Mouse (Mus musculus) cerebellum, postnatal 10 days (tissue): Measurements from ENCODE around the gene Hsf2bp.

ENCODE experiments used
- DNase-seq, 2 experiments: peaks; one replicate each; pipeline ENCODE4 v3.0.0; 2021; ENCODE audit warnings: mixed read lengths in 2 of 2

Gene Hsf2bp

GRCm38 (mm10) chr17:31935841-31936240 is 100.3 kb downstream of the Hsf2bp start:
- DNase-seq, result no peak

GRCm38 (mm10) chr17:31935091-31935830 is 100.9 kb downstream of the Hsf2bp start:
- DNase-seq, result no peak

GRCm38 (mm10) chr17:31933956-31934355 is 102.2 kb downstream of the Hsf2bp start:
- no peak for DNase-seq

- DNase-seq, result no peak
Measured at GRCm38 (mm10) chr17:31931499-31931898, 104.7 kb downstream of the Hsf2bp start.

- no peak for DNase-seq
Measured at GRCm38 (mm10) chr17:31929844-31930715, 106.1 kb downstream of the Hsf2bp start.

GRCm38 (mm10) chr17:31929032-31929431 is 107.1 kb downstream of the Hsf2bp start:
- DNase-seq, result no peak

GRCm38 (mm10) chr17:31927895-31928626 is 108.1 kb downstream of the Hsf2bp start:
- no peak for DNase-seq

GRCm38 (mm10) chr17:31924229-31924628 is 111.9 kb downstream of the Hsf2bp start:
- no peak for DNase-seq

- DNase-seq, result no peak
Measured at GRCm38 (mm10) chr17:31923310-31923970, 112.7 kb downstream of the Hsf2bp start.

GRCm38 (mm10) chr17:31920589-31921190 is 115.5 kb downstream of the Hsf2bp start:
- peak; percentile 45 to 49 for DNase-seq

GRCm38 (mm10) chr17:31919599-31919998 is 116.5 kb downstream of the Hsf2bp start:
- DNase-seq, result no peak

GRCm38 (mm10) chr17:31918374-31918773 is 117.8 kb downstream of the Hsf2bp start:
- no peak for DNase-seq

- peak in 1 of 2 experiments; percentile 51 for DNase-seq
Measured at GRCm38 (mm10) chr17:31916461-31916775, 119.7 kb downstream of the Hsf2bp start.

- no peak for DNase-seq
Measured at GRCm38 (mm10) chr17:31915756-31916460, 120.2 kb downstream of the Hsf2bp start.

- DNase-seq, result no peak
Measured at GRCm38 (mm10) chr17:31914323-31914722, 121.8 kb downstream of the Hsf2bp start.

- peak; percentile 53 to 56 for DNase-seq
Measured at GRCm38 (mm10) chr17:31912881-31913662, 123.1 kb downstream of the Hsf2bp start.

GRCm38 (mm10) chr17:31912387-31912786 is 123.8 kb downstream of the Hsf2bp start:
- DNase-seq, result no peak

GRCm38 (mm10) chr17:31908966-31909365 is 127.2 kb downstream of the Hsf2bp start:
- DNase-seq, result peak in 1 of 2 experiments; percentile 25

GRCm38 (mm10) chr17:31906441-31906840 is 129.7 kb downstream of the Hsf2bp start:
- no peak for DNase-seq

GRCm38 (mm10) chr17:31905791-31906211 is 130.3 kb downstream of the Hsf2bp start:
- DNase-seq, result no peak
